Mouse (Mus musculus): Measurements from ENCODE around the gene Pdlim4. TPM values are rescaled to one million over a fixed set of nuclear protein-coding genes. Genes with fewer than 3 reads are reported as not detected.

Pdlim4 gene
- polyA plus RNA-seq, 1 experiment from 2014 or later = 48.6 TPM

- Histone ChIP-seq H3K4me2 (replicated peaks) (no peak overlapping the region), H3K36me3 (no peaks in the 10 kb centered on the region), H3K27me3 (no peaks in the 10 kb centered on the region), H3K9me3 (replicated peaks) (no peaks in the 10 kb centered on the region), H3K9ac (no peak overlapping the region), H3K27ac (no peak overlapping the region), H3K4me1 (0 out of 2 replicates have a peak, but pooled peaks cover 8% of the 10 kb centered on the region), H3K4me3 (no peak overlapping the region)
- no peak for ATAC-seq (ENCODE audit: low FRiP score)
- WGBS = 50% methylated on average over 5 of the region's 5 CpGs
These were observed 20.1 kb upstream of the Pdlim4 start for GRCm38 (mm10) chr11:54088947-54089317.

- WGBS = 81% methylated on average over 7 of the region's 7 CpGs
- ATAC-seq (ENCODE audit: low FRiP score) = no peak
- 0 out of 2 replicates have a peak, but pooled peaks cover 8% of the 10 kb centered on the region for H3K4me1 ChIP-seq
- H3K9me3 ChIP-seq (replicated peaks) = no peaks in the 10 kb centered on the region
- no peak overlapping the region for H3K4me3 ChIP-seq
- no peaks in the 10 kb centered on the region for H3K36me3 ChIP-seq
- no peak overlapping the region for H3K9ac ChIP-seq
- no peak overlapping the region for H3K27ac ChIP-seq
- no peak overlapping the region for H3K4me2 ChIP-seq (replicated peaks)
- H3K27me3 ChIP-seq = no peaks in the 10 kb centered on the region
These were observed 19.6 kb upstream of the Pdlim4 start for GRCm38 (mm10) chr11:54088253-54088946.

- H3K4me2 ChIP-seq (replicated peaks) = no peak overlapping the region
- H3K27ac ChIP-seq = no peak overlapping the region
- H3K4me1 ChIP-seq = no peaks in the 10 kb centered on the region
- no peak for ATAC-seq (ENCODE audit: low FRiP score)
- H3K36me3 ChIP-seq = no peaks in the 10 kb centered on the region
- no peaks in the 10 kb centered on the region; the same call in 1 of the 2 replicates for H3K27me3 ChIP-seq
- no peaks in the 10 kb centered on the region for H3K9me3 ChIP-seq (replicated peaks)
- WGBS = 60% methylated on average over 5 of the region's 5 CpGs
- H3K4me3 ChIP-seq = no peak overlapping the region
- H3K9ac ChIP-seq = no peak overlapping the region
These were observed 17.0 kb upstream of the Pdlim4 start for GRCm38 (mm10) chr11:54085816-54086215.

GRCm38 (mm10) chr11:54084976-54085375, 16.2 kb upstream of the Pdlim4 start:
- no peak for ATAC-seq (ENCODE audit: low FRiP score)
- WGBS = 65% methylated on average over 1 of the region's 1 CpGs
- Histone ChIP-seq H3K27me3 (no peaks in the 10 kb centered on the region; the same call in 1 of the 2 replicates), H3K27ac (no peak overlapping the region), H3K9ac (no peak overlapping the region), H3K4me1 (no peaks in the 10 kb centered on the region), H3K36me3 (no peaks in the 10 kb centered on the region), H3K4me2 (replicated peaks) (no peak overlapping the region), H3K9me3 (replicated peaks) (no peaks in the 10 kb centered on the region), H3K4me3 (no peak overlapping the region)

- Histone ChIP-seq H3K27me3 (no peaks in the 10 kb centered on the region; the same call in 1 of the 2 replicates), H3K4me2 (replicated peaks) (no peak overlapping the region), H3K27ac (no peak overlapping the region), H3K4me3 (no peak overlapping the region), H3K9ac (no peak overlapping the region), H3K9me3 (replicated peaks) (no peaks in the 10 kb centered on the region), H3K4me1 (no peaks in the 10 kb centered on the region), H3K36me3 (no peaks in the 10 kb centered on the region)
- 96% methylated on average over 5 of the region's 5 CpGs for WGBS
- no peak for ATAC-seq (ENCODE audit: low FRiP score)
These were observed 13.9 kb upstream of the Pdlim4 start for GRCm38 (mm10) chr11:54082725-54083124.

- WGBS = 36% methylated on average over 7 of the region's 7 CpGs
These were observed 11.6 kb upstream of the Pdlim4 start for GRCm38 (mm10) chr11:54080435-54080834.

GRCm38 (mm10) chr11:54076101-54076500, 7.3 kb upstream of the Pdlim4 start:
- Histone ChIP-seq H3K27ac (no peak overlapping the region), H3K9ac (no peak overlapping the region), H3K36me3 (no peaks in the 10 kb centered on the region), H3K4me3 (no peak overlapping the region), H3K27me3 (no peaks in the 10 kb centered on the region), H3K9me3 (replicated peaks) (no peaks in the 10 kb centered on the region), H3K4me1 (peaks cover 9% of the 10 kb centered on the region; the same call in 1 of the 2 replicates), H3K4me2 (replicated peaks) (no peak overlapping the region)
- 89% methylated on average over 1 of the region's 1 CpGs for WGBS
- ATAC-seq (ENCODE audit: low FRiP score) = no peak

More at GRCm38 (mm10) chr11:54080435-54080834, 11.6 kb upstream of the Pdlim4 start:
- no peaks in the 10 kb centered on the region for H3K36me3 ChIP-seq
- H3K4me3 ChIP-seq = no peak overlapping the region
- H3K9ac ChIP-seq = no peak overlapping the region
- H3K9me3 ChIP-seq (replicated peaks) = no peaks in the 10 kb centered on the region
- no peak overlapping the region for H3K27ac ChIP-seq
- ATAC-seq (ENCODE audit: low FRiP score) = no peak
- no peaks in the 10 kb centered on the region for H3K4me1 ChIP-seq
- H3K4me2 ChIP-seq (replicated peaks) = no peak overlapping the region
- no peaks in the 10 kb centered on the region; the same call in 1 of the 2 replicates for H3K27me3 ChIP-seq

GRCm38 (mm10) chr11:54075353-54075752, 6.5 kb upstream of the Pdlim4 start:
- no peak for ATAC-seq (ENCODE audit: low FRiP score)
- peaks cover 9% of the 10 kb centered on the region; the same call in 1 of the 2 replicates for H3K4me1 ChIP-seq
- no peak overlapping the region for H3K4me2 ChIP-seq (replicated peaks)
- H3K27me3 ChIP-seq = no peaks in the 10 kb centered on the region
- 64% methylated on average over 6 of the region's 6 CpGs for WGBS
- no peaks in the 10 kb centered on the region for H3K36me3 ChIP-seq
- no peak overlapping the region for H3K4me3 ChIP-seq
- H3K27ac ChIP-seq = no peak overlapping the region
- no peaks in the 10 kb centered on the region for H3K9me3 ChIP-seq (replicated peaks)
- no peak overlapping the region for H3K9ac ChIP-seq

GRCm38 (mm10) chr11:54073291-54073690, 4.5 kb upstream of the Pdlim4 start:
- H3K4me2 ChIP-seq (replicated peaks) = no peak overlapping the region
- no peaks in the 10 kb centered on the region for H3K9me3 ChIP-seq (replicated peaks)
- peaks cover 17% of the 10 kb centered on the region; the same call in 1 of the 2 replicates for H3K4me1 ChIP-seq
- H3K27me3 ChIP-seq = 0 out of 2 replicates have a peak, but pooled peaks cover 4% of the 10 kb centered on the region
- no peaks in the 10 kb centered on the region for H3K36me3 ChIP-seq
- no peak for ATAC-seq (ENCODE audit: low FRiP score)
- WGBS = 41% methylated on average over 4 of the region's 4 CpGs
- no peak overlapping the region for H3K9ac ChIP-seq
- no peak overlapping the region for H3K27ac ChIP-seq
- no peak overlapping the region for H3K4me3 ChIP-seq

GRCm38 (mm10) chr11:54071726-54072445, 3.1 kb upstream of the Pdlim4 start:
- H3K27ac ChIP-seq = no peak overlapping the region
- ATAC-seq (ENCODE audit: low FRiP score) = no peak
- no peak overlapping the region for H3K4me2 ChIP-seq (replicated peaks)
- WGBS = 84% methylated on average over 5 of the region's 5 CpGs
- H3K27me3 ChIP-seq = 0 out of 2 replicates have a peak, but pooled peaks cover 11% of the 10 kb centered on the region
- H3K36me3 ChIP-seq = no peaks in the 10 kb centered on the region
- H3K4me3 ChIP-seq = no peak overlapping the region
- H3K4me1 ChIP-seq = peaks cover 26% of the 10 kb centered on the region
- no peaks in the 10 kb centered on the region for H3K9me3 ChIP-seq (replicated peaks)
- H3K9ac ChIP-seq = no peak overlapping the region

GRCm38 (mm10) chr11:54067996-54068519, 756 bp downstream of the Pdlim4 start:
- peak overlapping the region; percentile 88 for H3K4me2 ChIP-seq (replicated peaks)
- no peaks in the 10 kb centered on the region for H3K36me3 ChIP-seq
- 0 out of 2 replicates have a peak, but pooled peaks cover 11% of the 10 kb centered on the region for H3K27me3 ChIP-seq
- no peak for ATAC-seq (ENCODE audit: low FRiP score)
- no peaks in the 10 kb centered on the region for H3K9me3 ChIP-seq (replicated peaks)
- WGBS = 30% methylated on average over 4 of the region's 4 CpGs
- H3K4me3 ChIP-seq = peak overlapping the region; percentile 60
- H3K27ac ChIP-seq = 0 out of 2 replicates have a peak overlapping the region, but pooled peaks have one; percentile 40
- peaks cover 29% of the 10 kb centered on the region for H3K4me1 ChIP-seq
- peak overlapping the region; percentile 80 for H3K9ac ChIP-seq

- Histone ChIP-seq H3K9ac (0 out of 2 replicates have a peak overlapping the region, but pooled peaks have one; percentile 80), H3K27ac (no peak overlapping the region), H3K36me3 (no peaks in the 10 kb centered on the region), H3K4me1 (peaks cover 26% of the 10 kb centered on the region), H3K4me3 (peak overlapping the region; percentile 60), H3K9me3 (replicated peaks) (no peaks in the 10 kb centered on the region), H3K4me2 (replicated peaks) (peak overlapping the region; percentile 88), H3K27me3 (0 out of 2 replicates have a peak, but pooled peaks cover 11% of the 10 kb centered on the region)
- ATAC-seq (ENCODE audit: low FRiP score) = no peak
- 19% methylated on average over 12 of the region's 12 CpGs for WGBS
These were observed 1.4 kb downstream of the Pdlim4 start for GRCm38 (mm10) chr11:54067318-54067995.

Data from hindbrain, embryonic 12.5 days (tissue).